Mouse (Mus musculus) forebrain, embryonic 16.5 days (tissue): ENCODE results near the gene Dmrtc2. TPM values are rescaled to one million over a fixed set of nuclear protein-coding genes. Genes with fewer than 3 reads are reported as not detected.

Experiments used
- ATAC-seq: fragments of 200-750 bp; cut with Nextera tagmentation; 2 replicates; pipeline ENCODE4 v1.8.0; 2017; ENCODE audit warnings: mild to moderate bottlenecking, moderate library complexity
- H3K27ac ChIP-seq: fragments of 300-500 bp; sonication (generic); 2 replicates; pipeline ENCODE4 v1.5.1; 2014; ENCODE audit warnings: low read length, control low read depth
- H3K27me3 ChIP-seq: fragments of 300-500 bp; sonication (generic); replicated peaks from 2 replicates; pipeline ENCODE4 v1.6.1; 2014; ENCODE audit warnings: low read length; ENCODE audit not compliant: control insufficient read depth, insufficient read depth
- H3K36me3 ChIP-seq: fragments of 300-500 bp; sonication (generic); 2 replicates; pipeline ENCODE4 v1.6.1; 2014; ENCODE audit not compliant: control insufficient read depth, insufficient read depth
- H3K4me1 ChIP-seq: fragments of 300-500 bp; sonication (generic); replicated peaks from 2 replicates; pipeline ENCODE4 v1.6.1; 2014; ENCODE audit warnings: low read length; ENCODE audit not compliant: control insufficient read depth, insufficient read depth
- H3K4me2 ChIP-seq: fragments of 300-500 bp; sonication (generic); 2 replicates; pipeline ENCODE4 v1.6.1; 2014; ENCODE audit warnings: mild to moderate bottlenecking, low read length, control low read depth
- H3K4me3 ChIP-seq: fragments of 300-500 bp; sonication (generic); replicated peaks from 2 replicates; pipeline ENCODE4 v1.5.1; 2014; ENCODE audit warnings: mild to moderate bottlenecking, low read length, control low read depth
- H3K9ac ChIP-seq: fragments of 300-500 bp; sonication (generic); replicated peaks from 2 replicates; pipeline ENCODE4 v1.6.1; 2014; ENCODE audit warnings: low read depth, low read length, control low read depth
- H3K9me3 ChIP-seq: fragments of 300-500 bp; sonication (generic); 2 replicates; pipeline ENCODE4 v1.6.1; 2016; ENCODE audit warnings: low read length; ENCODE audit not compliant: control insufficient read depth
- WGBS: fragments of 180-500 bp; shearing (Covaris S2); extraction: QIAGEN DNeasy Blood & Tissue Kit; methylation state at CpG from one replicate; pipeline ENCODE4 v1.1.7; 2014; 5-methylcytosine and 5-hydroxymethylcytosine counted together
- polyA plus RNA-seq: library from polyadenylated mRNA; unstranded; fragments of >200 nt; fragmentation: Nextera tagmentation; extraction: Ambion mirVana; gene quantifications from 2 replicates; pipeline ENCODE4 v1.2.1, GENCODE M21; 2015

Gene Dmrtc2
- polyA plus RNA-seq, 1 experiment from 2014 or later: not detected

GRCm38 (mm10) chr7:24904070-24904483, 34.2 kb downstream of the Dmrtc2 start:
- H3K27ac ChIP-seq: peak overlapping the region; percentile 53
- WGBS: under 1% methylated on average over 30 of the region's 30 CpGs

GRCm38 (mm10) chr7:24904936-24905335, 35.1 kb downstream of the Dmrtc2 start:
- peak overlapping the region; percentile 68 for H3K4me3 ChIP-seq
- H3K36me3 ChIP-seq: peaks cover 2% of the 10 kb centered on the region; the same call in 1 of the 2 replicates
- H3K27me3 ChIP-seq: no peaks in the 10 kb centered on the region
- no peak for ATAC-seq
- peaks cover 32% of the 10 kb centered on the region for H3K4me1 ChIP-seq
- no peaks in the 10 kb centered on the region for H3K9me3 ChIP-seq
- H3K27ac ChIP-seq: no peak overlapping the region
- peak overlapping the region; percentile 57 for H3K9ac ChIP-seq
- WGBS: 12% methylated on average over 3 of the region's 3 CpGs
- peak overlapping the region; percentile 63 for H3K4me2 ChIP-seq

More at GRCm38 (mm10) chr7:24904070-24904483, 34.2 kb downstream of the Dmrtc2 start:
- H3K27me3 ChIP-seq: no peaks in the 10 kb centered on the region
- peaks cover 32% of the 10 kb centered on the region for H3K4me1 ChIP-seq
- H3K9me3 ChIP-seq: no peaks in the 10 kb centered on the region
- H3K4me3 ChIP-seq: peak overlapping the region; percentile 68
- peak overlapping the region; percentile 63 for H3K4me2 ChIP-seq
- H3K36me3 ChIP-seq: peaks cover 2% of the 10 kb centered on the region; the same call in 1 of the 2 replicates
- ATAC-seq: peak; percentile 99
- H3K9ac ChIP-seq: peak overlapping the region; percentile 57

- no peak overlapping the region for H3K9ac ChIP-seq
- 49% methylated on average over 6 of the region's 6 CpGs for WGBS
- ATAC-seq: no peak
- H3K27me3 ChIP-seq: no peaks in the 10 kb centered on the region
- peaks cover 32% of the 10 kb centered on the region for H3K4me1 ChIP-seq
- no peak overlapping the region for H3K4me3 ChIP-seq
- H3K36me3 ChIP-seq: peaks cover 2% of the 10 kb centered on the region; the same call in 1 of the 2 replicates
- H3K4me2 ChIP-seq: no peak overlapping the region
- H3K27ac ChIP-seq: no peak overlapping the region
- no peaks in the 10 kb centered on the region for H3K9me3 ChIP-seq
Measured at GRCm38 (mm10) chr7:24906551-24906950, 36.7 kb downstream of the Dmrtc2 start.

- H3K4me2 ChIP-seq: no peak overlapping the region
- 0 out of 2 replicates have a peak overlapping the region, but pooled peaks have one; percentile 2 for H3K9ac ChIP-seq
- H3K9me3 ChIP-seq: no peaks in the 10 kb centered on the region
- H3K36me3 ChIP-seq: peaks cover 2% of the 10 kb centered on the region
- 35% methylated on average over 13 of the region's 13 CpGs for WGBS
- ATAC-seq: no peak
- no peaks in the 10 kb centered on the region for H3K27me3 ChIP-seq
- no peak overlapping the region for H3K27ac ChIP-seq
- H3K4me1 ChIP-seq: peaks cover 32% of the 10 kb centered on the region
- no peak overlapping the region for H3K4me3 ChIP-seq
Measured at GRCm38 (mm10) chr7:24907211-24907748, 37.4 kb downstream of the Dmrtc2 start.

- Histone ChIP-seq H3K36me3 (peaks cover 15% of the 10 kb centered on the region), H3K27ac (no peak overlapping the region), H3K4me2 (no peak overlapping the region), H3K4me3 (no peak overlapping the region), H3K9ac (no peak overlapping the region), H3K9me3 (no peaks in the 10 kb centered on the region), H3K27me3 (no peaks in the 10 kb centered on the region), H3K4me1 (no peaks in the 10 kb centered on the region)
- 91% methylated on average over 14 of the region's 14 CpGs for WGBS
- no peak for ATAC-seq
Measured at GRCm38 (mm10) chr7:24912480-24912879, 42.6 kb downstream of the Dmrtc2 start.

GRCm38 (mm10) chr7:24918763-24919323, 49.0 kb downstream of the Dmrtc2 start:
- Histone ChIP-seq H3K27me3 (no peaks in the 10 kb centered on the region), H3K27ac (no peak overlapping the region), H3K36me3 (peaks cover 34% of the 10 kb centered on the region), H3K9ac (no peak overlapping the region), H3K4me2 (no peak overlapping the region), H3K4me3 (no peak overlapping the region), H3K9me3 (no peaks in the 10 kb centered on the region), H3K4me1 (no peaks in the 10 kb centered on the region)
- 94% methylated on average over 20 of the region's 20 CpGs for WGBS
- ATAC-seq: no peak

DNA sequence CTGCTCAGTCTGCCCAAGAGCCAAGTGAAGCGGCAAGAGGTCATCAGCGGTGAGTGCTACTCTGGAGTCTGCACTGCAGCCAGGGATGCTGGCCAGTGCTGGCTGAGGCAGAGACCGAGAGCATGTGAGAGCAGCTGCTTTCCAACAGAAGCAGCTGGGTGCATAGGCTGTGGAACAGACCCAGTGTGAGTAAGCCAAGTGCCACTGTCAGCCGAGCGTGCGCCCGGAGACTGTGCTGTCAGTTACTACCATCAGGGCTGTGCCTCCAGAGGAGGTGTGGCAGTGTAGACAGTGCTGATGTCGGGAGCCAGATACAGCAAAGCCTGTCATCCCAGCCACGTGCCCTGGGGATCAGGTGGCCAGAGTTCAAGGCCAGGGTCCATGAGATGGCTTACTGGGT, 49.9 kb downstream of the Dmrtc2 start:
- Histone ChIP-seq H3K9me3 (no peaks in the 10 kb centered on the region), H3K4me2 (no peak overlapping the region), H3K9ac (no peak overlapping the region), H3K27me3 (no peaks in the 10 kb centered on the region), H3K4me3 (no peak overlapping the region), H3K36me3 (peaks cover 41% of the 10 kb centered on the region), H3K27ac (no peak overlapping the region), H3K4me1 (no peaks in the 10 kb centered on the region)
- WGBS: 89% methylated on average over 9 of the region's 9 CpGs
- ATAC-seq: no peak; the same call in 1 of the 2 replicates

Other genes starting within 250 kb of the Dmrtc2 start
- gene Lypd3, start 233.5 kb upstream of the Dmrtc2 start, polyA plus RNA-seq: 0.29 and 0.58 TPM in 2 replicates
- gene Tex101, start 193.4 kb upstream of the Dmrtc2 start, polyA plus RNA-seq: not detected in 2 replicates
- not detected in 2 replicates for gene BC049730, start 160.8 kb upstream of the Dmrtc2 start, polyA plus RNA-seq
- not detected in 2 replicates for gene Gm4763, start 143.1 kb upstream of the Dmrtc2 start, polyA plus RNA-seq
- gene Cd177, start 109.7 kb upstream of the Dmrtc2 start, polyA plus RNA-seq: 0.23 TPM in 1 of 2 replicates, not detected in the other
- gene Ceacam10, start 92.9 kb upstream of the Dmrtc2 start, polyA plus RNA-seq: not detected in 2 replicates
- 23.0 and 28.5 TPM in 2 replicates for gene Gm9844, start 7.8 kb upstream of the Dmrtc2 start, polyA plus RNA-seq
- not detected in 2 replicates for gene Lypd4, start 116 bp upstream of the Dmrtc2 start, polyA plus RNA-seq
- 1,290 and 1,309 TPM in 2 replicates for gene Rps19, start 14.3 kb downstream of the Dmrtc2 start, polyA plus RNA-seq
- 0.16 and 0.19 TPM in 2 replicates for gene Cd79a, start 27.3 kb downstream of the Dmrtc2 start, polyA plus RNA-seq
- 61.7 and 73.7 TPM in 2 replicates for gene Arhgef1, start 32.9 kb downstream of the Dmrtc2 start, polyA plus RNA-seq
- 0.37 TPM in 1 of 2 replicates, not detected in the other for gene Gm4881, start 74.4 kb downstream of the Dmrtc2 start, polyA plus RNA-seq
- gene Rabac1, start 102.7 kb downstream of the Dmrtc2 start, polyA plus RNA-seq: 200 and 220 TPM in 2 replicates
- 227 and 278 TPM in 2 replicates for gene Atp1a3, start 135.9 kb downstream of the Dmrtc2 start, polyA plus RNA-seq
- 10.4 and 16.9 TPM in 2 replicates for gene Grik5, start 202.3 kb downstream of the Dmrtc2 start, polyA plus RNA-seq
- gene Zfp574, start 202.5 kb downstream of the Dmrtc2 start, polyA plus RNA-seq: 36.6 and 38.4 TPM in 2 replicates